Mouse (Mus musculus): ENCODE data around the gene Sec16b.

Gene Sec16b

DNA sequence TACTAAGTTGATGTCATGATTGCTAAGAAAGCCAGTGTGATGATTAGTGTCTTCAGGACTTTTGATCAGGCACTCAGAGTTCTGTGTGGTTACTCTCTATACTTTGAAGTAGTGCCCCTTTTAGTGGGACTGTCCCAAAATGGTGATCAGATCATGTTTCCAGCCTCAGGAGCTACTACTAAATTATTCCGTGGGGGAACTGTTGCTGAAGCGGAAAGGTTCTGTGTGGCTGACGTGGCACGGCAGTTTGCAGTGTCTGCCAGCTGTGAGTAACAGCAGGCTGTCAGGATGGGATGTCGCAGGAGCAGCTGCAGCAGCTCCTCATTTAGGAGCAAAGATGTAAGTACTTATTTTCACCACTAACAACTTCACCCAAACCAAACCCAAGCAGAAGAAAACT is at the start of gene Sec16b:
Gene Sec16b, plus strand, starts transcription at position 207 of the 400 bp plus-strand sequence.
- no peak for DNase-seq (ENCODE audit: low spot score in 2 of 2)

- DNase-seq (ENCODE audit: low spot score in 2 of 2): no peak
Observed at GRCm38 (mm10) chr1:157457789-157458188, 48.7 kb upstream of the Sec16b start.

GRCm38 (mm10) chr1:157458421-157459208 is 47.9 kb upstream of the Sec16b start, which contains the start of gene Cryzl2:
Cryzl2 (plus strand) TSS chr1:157458577.
- DNase-seq (ENCODE audit: low spot score in 2 of 2): peak; percentile 60

DNA sequence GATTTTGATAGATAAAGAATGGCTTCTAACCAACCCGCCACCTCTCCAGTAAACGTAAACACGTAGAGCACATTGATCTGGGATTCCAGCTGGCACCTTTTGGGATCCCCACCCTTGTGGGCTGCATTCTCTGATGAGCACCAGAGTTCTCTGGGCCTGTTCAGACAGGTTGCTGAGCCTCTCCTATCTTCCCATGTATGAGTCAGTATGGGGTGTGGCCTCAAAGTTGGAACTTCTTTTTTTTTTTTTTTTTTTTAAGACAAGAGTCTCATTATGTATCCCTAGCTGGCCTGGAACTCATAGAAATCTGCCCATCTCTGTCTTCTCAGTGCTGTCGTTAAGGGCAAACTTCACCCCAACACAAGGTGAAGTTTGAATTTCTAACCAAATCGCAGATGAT is 46.6 kb upstream of the Sec16b start:
- no peak for DNase-seq (ENCODE audit: low spot score in 2 of 2)

DNA sequence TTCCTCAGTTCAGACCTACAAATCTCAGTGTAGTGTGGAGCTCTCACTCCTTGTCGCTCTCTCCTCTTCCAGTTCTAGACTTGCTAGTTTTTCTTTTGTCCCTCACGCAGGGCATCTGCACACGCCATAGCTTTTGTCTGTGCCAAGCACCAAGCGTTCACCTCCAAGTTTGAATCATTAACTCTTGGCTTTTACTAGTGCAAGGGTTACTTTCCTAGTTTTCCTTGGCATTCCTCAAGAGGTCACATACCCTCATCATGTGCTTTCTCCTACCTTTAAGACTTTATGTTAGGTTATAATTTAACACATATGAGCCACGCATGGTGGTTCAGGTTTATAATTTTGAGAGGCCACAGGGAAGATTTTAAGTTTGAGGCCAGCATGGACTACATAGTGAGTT is 45.3 kb upstream of the Sec16b start:
- DNase-seq (ENCODE audit: low spot score in 2 of 2): no peak

GRCm38 (mm10) chr1:157462336-157462735 is 44.2 kb upstream of the Sec16b start:
- no peak for DNase-seq (ENCODE audit: low spot score in 2 of 2)

- DNase-seq (ENCODE audit: low spot score in 2 of 2): no peak
Observed at GRCm38 (mm10) chr1:157465194-157465593, 41.3 kb upstream of the Sec16b start.

DNA sequence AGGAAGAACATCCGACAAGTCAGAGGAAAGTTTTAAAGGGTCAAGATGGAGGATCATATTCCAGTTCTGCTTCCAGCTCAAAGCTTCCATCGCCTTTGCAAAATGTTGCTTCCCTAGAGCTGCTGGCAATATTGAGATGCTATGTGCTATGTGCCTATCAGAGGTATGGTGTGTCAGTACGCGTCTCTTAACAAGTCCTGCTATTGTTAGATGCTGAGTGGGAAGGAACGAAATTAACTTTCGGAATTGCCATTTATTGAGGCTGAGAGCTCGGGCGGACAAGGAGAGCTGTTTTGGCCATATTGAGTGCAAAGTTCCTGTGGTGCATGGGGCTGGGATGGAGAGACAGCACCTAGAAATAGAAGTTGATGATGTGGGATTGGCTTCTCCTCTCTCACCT is 38.7 kb upstream of the Sec16b start:
- DNase-seq (ENCODE audit: low spot score in 2 of 2): no peak

DNA sequence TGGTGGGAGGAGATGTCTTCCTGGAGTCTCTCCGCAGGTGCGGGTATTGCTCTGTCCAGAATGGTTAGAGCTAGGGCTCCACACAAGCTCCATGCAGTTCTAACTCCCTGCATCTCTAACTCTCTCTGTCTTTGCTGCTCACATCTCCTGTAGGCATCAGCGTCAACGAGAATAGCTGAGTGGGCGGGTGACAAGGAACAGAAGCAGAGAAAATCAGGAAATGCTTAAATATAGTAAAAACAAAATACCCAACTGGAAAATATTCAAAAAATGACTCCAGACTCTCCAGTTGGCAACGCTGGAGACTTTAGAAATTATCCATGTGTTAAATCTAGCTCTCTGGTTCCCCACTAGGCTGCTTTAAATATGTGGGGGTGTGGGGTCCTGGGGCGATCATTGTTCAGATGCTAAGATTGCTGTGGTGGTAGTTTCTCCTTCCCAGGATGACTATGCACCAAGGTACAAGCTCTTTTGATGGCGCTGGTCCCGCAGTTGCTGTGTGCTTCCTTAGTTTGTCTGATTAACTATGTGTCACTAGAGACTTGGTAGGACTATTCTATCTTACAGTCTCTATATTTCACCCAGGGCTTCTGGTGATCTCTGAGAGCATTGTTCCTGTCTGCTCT is 35.7 kb upstream of the Sec16b start:
- DNase-seq (ENCODE audit: low spot score in 2 of 2): no peak

DNA sequence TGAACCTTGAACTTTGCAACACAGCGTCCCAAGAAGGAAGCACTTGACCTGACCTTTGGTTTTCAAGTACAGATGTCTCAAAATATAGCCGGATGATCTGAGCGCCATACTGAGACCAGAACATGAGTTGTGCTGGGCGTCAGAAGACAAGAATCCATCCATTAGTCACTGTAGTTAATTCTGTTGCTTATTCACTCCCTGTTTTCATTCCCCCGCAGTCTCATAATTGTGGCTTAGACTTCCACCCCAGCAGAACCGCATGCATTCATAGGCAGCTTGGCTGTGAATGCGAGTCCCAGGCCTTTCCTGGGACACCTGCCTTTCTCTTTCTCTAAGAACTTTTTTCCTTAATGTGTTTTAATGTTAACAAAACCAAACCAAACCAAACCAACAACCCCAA is 33.8 kb upstream of the Sec16b start:
- no peak for DNase-seq (ENCODE audit: low spot score in 2 of 2)

GRCm38 (mm10) chr1:157474865-157475264 is 31.7 kb upstream of the Sec16b start:
- no peak for DNase-seq (ENCODE audit: low spot score in 2 of 2)

GRCm38 (mm10) chr1:157476231-157476630 is 30.3 kb upstream of the Sec16b start:
- no peak for DNase-seq (ENCODE audit: low spot score in 2 of 2)

DNA sequence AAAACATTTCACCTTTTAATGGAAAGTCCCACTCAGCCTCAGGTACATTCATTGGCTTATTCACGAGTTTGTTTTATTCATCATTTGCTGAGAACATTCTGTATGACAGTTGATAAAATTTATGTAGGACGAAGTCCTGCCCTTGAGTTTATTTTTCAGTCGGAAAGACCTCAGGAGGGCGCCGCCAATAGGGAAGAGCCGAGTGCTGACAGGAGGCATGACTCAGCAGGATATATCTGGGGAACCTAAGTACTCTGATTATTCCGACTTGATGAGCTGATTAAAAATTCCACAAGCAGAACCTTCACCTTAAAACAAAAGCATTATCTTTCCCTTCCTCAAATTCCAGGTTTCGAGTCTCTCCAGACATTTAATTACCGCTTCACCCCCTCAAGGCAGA is 26.4 kb upstream of the Sec16b start:
- DNase-seq (ENCODE audit: low spot score in 2 of 2): no peak

- DNase-seq (ENCODE audit: low spot score in 2 of 2): no peak
Observed at GRCm38 (mm10) chr1:157480901-157481300, 25.6 kb upstream of the Sec16b start.

DNA sequence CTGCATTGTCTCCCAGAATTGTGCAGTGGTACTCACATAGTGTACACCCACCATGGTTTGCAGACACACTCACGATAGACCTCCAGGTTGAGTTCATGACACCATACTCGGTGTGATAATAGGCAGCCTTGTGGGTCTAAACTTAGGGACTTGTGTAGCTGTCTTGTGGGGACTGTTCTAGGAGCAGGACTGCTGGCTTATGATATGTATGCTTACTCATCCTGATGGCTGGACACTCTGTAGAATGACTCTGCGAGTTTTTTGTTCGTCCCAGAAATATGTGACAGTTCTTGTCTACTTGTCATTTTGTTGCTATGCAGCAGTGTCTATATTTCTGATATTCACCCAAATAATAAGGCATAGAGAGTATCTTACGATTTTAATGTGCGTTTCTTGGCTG is 24.9 kb upstream of the Sec16b start:
- no peak for DNase-seq (ENCODE audit: low spot score in 2 of 2)

- no peak for DNase-seq (ENCODE audit: low spot score in 2 of 2)
Observed at GRCm38 (mm10) chr1:157484161-157484560, 22.4 kb upstream of the Sec16b start.

GRCm38 (mm10) chr1:157500657-157501056 is 5.9 kb upstream of the Sec16b start:
- no peak for DNase-seq (ENCODE audit: low spot score in 2 of 2)

DNA sequence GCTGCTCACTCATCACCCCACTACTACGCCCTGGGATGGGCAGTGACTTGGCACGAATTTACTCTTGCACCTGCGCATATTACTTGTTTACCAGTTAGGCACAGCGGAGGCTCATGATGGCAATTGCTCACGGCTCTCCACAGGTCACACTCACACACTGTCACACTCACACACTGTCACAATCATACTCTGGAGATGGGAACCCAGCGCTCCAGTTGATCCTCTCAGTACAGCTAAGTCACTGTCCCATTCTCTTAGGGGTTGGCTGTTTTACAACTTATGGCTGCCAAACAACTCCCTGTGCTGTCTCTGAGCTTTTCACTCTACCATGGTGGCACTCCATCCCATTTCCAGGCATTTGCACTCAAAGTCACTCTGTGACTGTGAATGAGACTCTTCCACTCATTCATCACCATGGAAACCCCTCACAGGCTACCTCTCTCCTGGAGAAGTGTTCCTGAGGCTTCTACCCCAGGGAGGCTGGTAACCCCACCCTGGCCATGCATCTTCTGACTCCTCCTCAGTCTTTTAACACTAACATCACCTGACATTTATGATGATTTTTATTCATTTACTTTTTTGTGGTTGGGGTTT is 5.1 kb upstream of the Sec16b start:
- DNase-seq (ENCODE audit: low spot score in 2 of 2): no peak

DNA sequence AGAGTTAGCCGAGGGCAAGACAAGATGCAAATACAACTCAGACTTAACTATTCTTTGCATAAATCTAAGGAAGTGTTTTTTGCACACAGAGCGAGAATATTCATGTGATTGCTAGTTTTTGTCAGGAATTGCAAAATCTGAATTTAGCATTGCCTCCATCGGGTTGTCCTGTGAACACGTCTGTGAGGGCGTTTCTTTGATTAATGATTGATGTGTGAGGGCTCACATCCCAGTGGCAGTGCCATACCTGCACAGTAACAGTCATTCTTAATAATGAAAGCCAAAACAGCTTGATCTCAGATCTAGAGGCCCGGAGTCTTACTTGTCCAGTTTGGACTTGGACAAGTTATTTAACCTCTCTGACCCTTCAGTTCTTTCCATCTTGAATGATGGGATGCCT is 3.5 kb upstream of the Sec16b start:
- no peak for DNase-seq (ENCODE audit: low spot score in 2 of 2)

DNA sequence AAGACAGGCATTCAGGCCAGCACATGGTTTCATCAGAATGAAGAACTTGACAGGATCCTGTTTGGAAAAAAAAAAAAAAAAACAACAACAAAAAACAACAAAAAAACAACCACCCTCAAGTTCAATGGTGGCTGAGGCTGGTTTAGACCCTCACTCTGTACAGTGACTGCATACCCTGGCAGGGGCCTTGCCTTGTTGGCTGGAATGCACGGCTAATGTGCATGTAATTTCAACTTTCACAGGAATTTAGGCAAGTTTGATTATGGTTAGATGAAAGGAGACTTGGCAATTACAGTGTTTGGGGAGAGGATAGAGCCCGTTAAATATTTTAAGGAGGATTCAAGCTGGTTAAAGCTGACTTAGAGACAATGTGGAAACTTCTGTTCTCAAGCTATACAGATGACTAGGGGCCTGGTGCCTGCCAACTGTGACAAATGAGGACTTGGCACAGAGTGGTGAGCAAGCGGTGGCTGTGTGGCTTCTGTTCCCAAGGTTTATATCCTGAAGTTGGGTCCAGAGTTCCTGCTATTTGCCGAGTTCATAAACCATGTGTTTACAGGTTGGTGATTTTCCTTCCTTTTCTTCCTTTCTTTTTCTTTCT is 567 bp downstream of the Sec16b start:
- no peak for DNase-seq (ENCODE audit: low spot score in 2 of 2)

DNA sequence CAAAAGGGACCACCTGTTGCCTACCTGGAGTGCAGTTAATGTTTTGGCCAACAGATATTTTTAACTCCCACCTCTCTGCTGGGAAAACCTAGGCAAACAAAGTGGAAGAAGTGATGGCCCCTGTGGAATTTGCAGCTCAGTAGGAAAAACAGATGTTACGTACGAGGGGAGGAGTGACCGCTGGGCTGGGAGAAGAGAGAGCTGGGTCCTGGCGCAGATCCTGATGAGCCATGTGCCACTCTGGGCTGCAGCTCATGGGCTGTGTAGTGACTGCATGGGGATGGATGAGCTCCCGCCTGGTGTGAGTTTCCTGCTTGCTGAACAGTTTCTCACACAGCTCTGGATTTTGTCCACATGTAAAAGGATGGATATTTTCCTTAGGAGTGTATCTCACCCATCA is 1.3 kb downstream of the Sec16b start:
- DNase-seq (ENCODE audit: low spot score in 2 of 2): no peak

DNA sequence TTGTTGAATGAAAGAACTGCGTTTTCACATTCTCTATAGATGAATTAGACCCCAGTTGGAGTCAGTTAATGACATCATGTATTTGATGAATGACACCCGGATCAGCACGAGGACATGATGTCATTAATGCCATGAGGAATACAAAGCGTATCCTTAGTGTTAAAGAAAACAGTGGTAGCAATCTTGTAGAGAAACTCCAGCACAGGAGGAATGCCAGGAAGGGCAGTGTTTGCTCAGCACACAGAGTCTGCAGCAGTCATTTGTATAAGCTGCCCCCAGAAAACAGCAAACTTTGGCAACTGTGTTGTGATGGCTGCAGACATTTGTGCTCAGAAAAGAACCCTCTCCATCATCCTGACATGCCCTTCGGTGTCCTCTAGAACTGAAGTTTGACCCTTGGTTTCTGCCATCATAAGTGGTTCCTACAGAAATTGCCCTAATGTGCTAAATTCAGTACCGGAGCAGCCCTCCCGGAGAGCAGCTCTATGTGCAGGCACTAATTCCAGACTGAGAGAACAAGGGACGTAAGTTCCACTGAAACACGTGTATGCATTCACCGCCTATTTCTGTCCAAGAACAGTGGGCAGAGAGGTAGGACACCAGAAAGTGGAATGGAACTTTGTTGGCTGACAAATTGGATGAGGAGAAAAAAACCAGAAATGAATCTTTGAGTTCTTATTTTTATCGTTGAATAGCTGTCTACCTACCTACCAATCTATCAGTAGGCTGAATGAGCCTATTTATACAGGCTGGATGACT is 6.3 kb downstream of the Sec16b start:
- no peak for DNase-seq (ENCODE audit: low spot score in 2 of 2)

All from natural killer cell, adult 2 months (primary cell).